Mouse (Mus musculus) MEL (cell line): ENCODE results near the gene Ankub1. TPM values are rescaled to one million over a fixed set of nuclear protein-coding genes. Genes with fewer than 3 reads are reported as not detected.
A peak's percentile ranks its signal among the peaks of the same experiment; 100 is the strongest.

Source experiments
- DNase-seq: peaks from one replicate; pipeline ENCODE4 v3.0.0; 2011; ENCODE audit warnings: low read depth, low spot score
- H3K27ac ChIP-seq: 2 replicates; pipeline ENCODE4 v1.5.1; 2012; ENCODE audit warnings: low read depth, mild to moderate bottlenecking, control low read depth, low read length, moderate library complexity; ENCODE audit not compliant: control insufficient read depth
- H3K27me3 ChIP-seq, 2 experiments: fragments of 150-350 bp in 1 of 2; sonication (generic) in 1 of 2; 2 replicates each; pipeline ENCODE4 v1.6.1; 2012; ENCODE audit warnings: low read length in 2 of 2, mild to moderate bottlenecking in 2 of 2, improper control_type of control experiment in 1 of 2, moderate library complexity in 1 of 2; ENCODE audit not compliant: insufficient read depth in 2 of 2, control insufficient read depth in 1 of 2
- H3K36me3 ChIP-seq, 2 experiments: 2 replicates each; pipeline ENCODE4 v1.6.1; 2012 to 2014; ENCODE audit warnings: low read length in 2 of 2, improper control_type of control experiment in 1 of 2, inconsistent platforms in 1 of 2, mild to moderate bottlenecking in 1 of 2; ENCODE audit not compliant: insufficient read depth in 2 of 2, control insufficient read depth in 1 of 2
- H3K4me1 ChIP-seq, 2 experiments: fragments of 150-350 bp in 1 of 2; sonication (generic) in 1 of 2; 2 replicates each; pipeline ENCODE4 v1.6.1; 2012; ENCODE audit warnings: low read length in 2 of 2, improper control_type of control experiment in 1 of 2, mild to moderate bottlenecking in 1 of 2; ENCODE audit not compliant: insufficient read depth in 2 of 2, control insufficient read depth in 1 of 2
- H3K4me3 ChIP-seq, 2 experiments: fragments of 150-350 bp in 1 of 2; sonication (generic) in 1 of 2; 2 replicates each; pipeline ENCODE4 v1.5.1; 2012; ENCODE audit warnings: low read depth in 2 of 2, low read length in 2 of 2, mild to moderate bottlenecking in 2 of 2, moderate library complexity in 2 of 2, control low read depth in 1 of 2, improper control_type of control experiment in 1 of 2; ENCODE audit not compliant: control insufficient read depth in 1 of 2, insufficient read depth in 1 of 2
- H3K79me2 ChIP-seq: 2 replicates; pipeline ENCODE4 v1.6.1; 2012; ENCODE audit warnings: mild to moderate bottlenecking, low read length, moderate library complexity; ENCODE audit not compliant: control insufficient read depth, poor library complexity, insufficient read depth
- H3K9ac ChIP-seq: 2 replicates; pipeline ENCODE4 v1.6.1; 2012; ENCODE audit warnings: low read depth, mild to moderate bottlenecking, control low read depth, low read length, moderate library complexity; ENCODE audit not compliant: control insufficient read depth, poor library complexity, severe bottlenecking
- H3K9me3 ChIP-seq: fragments of 150-350 bp; sonication (generic); replicated peaks from 2 replicates; pipeline ENCODE4 v1.6.1; 2012; ENCODE audit warnings: mild to moderate bottlenecking, low read length, improper control_type of control experiment, moderate library complexity; ENCODE audit not compliant: insufficient read depth
- CTCF ChIP-seq, 3 experiments: IDR thresholded peaks in 2 of 3; conservative IDR thresholded peaks in 1 of 3; 2 replicates each; pipeline ENCODE4 v1.5.1; 2011 to 2012; ENCODE audit warnings: low read length in 3 of 3, low read depth in 2 of 3, mild to moderate bottlenecking in 2 of 3, improper control_type of control experiment in 1 of 3, inconsistent platforms in 1 of 3, mixed read lengths in 1 of 3, moderate library complexity in 1 of 3; ENCODE audit not compliant: control insufficient read depth in 1 of 3, insufficient read depth in 1 of 3, poor library complexity in 1 of 3, severe bottlenecking in 1 of 3
- ELF1 ChIP-seq: IDR thresholded peaks from 2 replicates; pipeline ENCODE4 v1.6.1; 2014; ENCODE audit warnings: low read depth, mild to moderate bottlenecking, inconsistent platforms, low read length, improper control_type of control experiment, moderate library complexity
- ETS1 ChIP-seq: IDR thresholded peaks from 2 replicates; pipeline ENCODE4 v1.6.1; 2012; ENCODE audit warnings: low read depth, mild to moderate bottlenecking, inconsistent platforms, low read length, improper control_type of control experiment, moderate library complexity
- GABPA ChIP-seq: IDR thresholded peaks from 2 replicates; pipeline ENCODE4 v1.6.1; 2012; ENCODE audit warnings: low read depth, mild to moderate bottlenecking, inconsistent platforms, low read length, improper control_type of control experiment, moderate library complexity
- HCFC1 ChIP-seq: IDR thresholded peaks from 2 replicates; pipeline ENCODE4 v1.6.1; 2012; ENCODE audit warnings: low read depth, mild to moderate bottlenecking, inconsistent platforms, low read length, improper control_type of control experiment, moderate library complexity
- MAFK ChIP-seq: IDR thresholded peaks from 2 replicates; pipeline ENCODE4 v1.6.1; 2011; ENCODE audit warnings: low read depth, mild to moderate bottlenecking, low read length, improper control_type of control experiment, borderline replicate concordance
- MAX ChIP-seq: IDR thresholded peaks from 2 replicates; pipeline ENCODE4 v1.6.1; 2011; ENCODE audit warnings: low read length, improper control_type of control experiment
- MAZ ChIP-seq: IDR thresholded peaks from 2 replicates; pipeline ENCODE4 v1.6.1; 2012; ENCODE audit warnings: low read depth, mild to moderate bottlenecking, inconsistent platforms, low read length, improper control_type of control experiment
- MEF2A ChIP-seq: IDR thresholded peaks from 2 replicates; pipeline ENCODE4 v1.6.1; 2014; ENCODE audit warnings: low read depth, mild to moderate bottlenecking, inconsistent platforms, low read length, improper control_type of control experiment; ENCODE audit not compliant: poor library complexity, insufficient replicate concordance, severe bottlenecking; ENCODE audit errors: extremely low read depth
- MXI1 ChIP-seq: IDR thresholded peaks from 2 replicates; pipeline ENCODE4 v1.6.1; 2011; ENCODE audit warnings: mild to moderate bottlenecking, low read depth, low read length, improper control_type of control experiment
- NELFE ChIP-seq: IDR thresholded peaks from 2 replicates; pipeline ENCODE4 v1.6.1; 2011; ENCODE audit warnings: low read depth, low read length, improper control_type of control experiment
- POLR2AphosphoS2 ChIP-seq: IDR thresholded peaks from 2 replicates; pipeline ENCODE4 v1.6.1; 2011; ENCODE audit warnings: low read length, improper control_type of control experiment
- POLR2AphosphoS5 ChIP-seq: IDR thresholded peaks from 2 replicates; pipeline ENCODE4 v1.6.1; 2012; ENCODE audit warnings: low read depth, borderline replicate concordance, mild to moderate bottlenecking, inconsistent platforms, low read length, moderate library complexity, mixed read lengths
- RAD21 ChIP-seq: IDR thresholded peaks from 2 replicates; pipeline ENCODE4 v1.6.1; 2011; ENCODE audit warnings: mild to moderate bottlenecking, low read depth, low read length, improper control_type of control experiment
- RCOR1 ChIP-seq: IDR thresholded peaks from 2 replicates; pipeline ENCODE4 v1.6.1; 2012; ENCODE audit warnings: low read depth, mild to moderate bottlenecking, inconsistent platforms, low read length, improper control_type of control experiment
- SMC3 ChIP-seq: IDR thresholded peaks from 2 replicates; pipeline ENCODE4 v1.6.1; 2011; ENCODE audit warnings: low read depth, low read length, improper control_type of control experiment
- TAL1 ChIP-seq: IDR thresholded peaks from 2 replicates; pipeline ENCODE4 v1.6.1; 2012; ENCODE audit warnings: mild to moderate bottlenecking, inconsistent platforms, low read length, moderate library complexity, mixed read lengths
- TBP ChIP-seq: IDR thresholded peaks from 2 replicates; pipeline ENCODE4 v1.8.0; 2011; ENCODE audit warnings: low read depth, low read length, improper control_type of control experiment
- TCF12 ChIP-seq: IDR thresholded peaks from 2 replicates; pipeline ENCODE4 v1.6.1; 2014; ENCODE audit warnings: low read depth, mild to moderate bottlenecking, inconsistent platforms, low read length, improper control_type of control experiment, moderate library complexity
- UBTF ChIP-seq: IDR thresholded peaks from 2 replicates; pipeline ENCODE4 v1.6.1; 2012; ENCODE audit warnings: low read depth, mild to moderate bottlenecking, inconsistent platforms, low read length, improper control_type of control experiment, moderate library complexity, borderline replicate concordance; ENCODE audit not compliant: insufficient read depth
- USF1 ChIP-seq: IDR thresholded peaks from 2 replicates; pipeline ENCODE4 v1.6.1; 2014; ENCODE audit warnings: low read depth, mild to moderate bottlenecking, inconsistent platforms, low read length, improper control_type of control experiment, moderate library complexity
- USF2 ChIP-seq, 2 experiments: IDR thresholded peaks; 2 replicates each; pipeline ENCODE4 v1.6.1; 2011 to 2012; ENCODE audit warnings: improper control_type of control experiment in 2 of 2, low read length in 2 of 2, borderline replicate concordance in 1 of 2, inconsistent platforms in 1 of 2, low read depth in 1 of 2, mild to moderate bottlenecking in 1 of 2; ENCODE audit not compliant: insufficient read depth in 1 of 2
- ZKSCAN1 ChIP-seq: IDR thresholded peaks from 2 replicates; pipeline ENCODE4 v1.6.1; 2012; ENCODE audit warnings: low read depth, mild to moderate bottlenecking, inconsistent platforms, low read length, improper control_type of control experiment, moderate library complexity
- polyA plus RNA-seq, 2 experiments: library from polyadenylated mRNA; stranded (reverse) in 1 of 2; unstranded in 1 of 2; fragments of >175 nt in 1 of 2; fragments of >200 nt in 1 of 2; gene quantifications; 2 replicates each; pipeline versions ENCODE4 v1.2.1 to v1.2.4; 2012; ENCODE audit warnings: low replicate concordance in 2 of 2, low read depth in 1 of 2; ENCODE audit not compliant: insufficient read length in 2 of 2, insufficient read depth in 1 of 2, missing spikeins in 1 of 2
- total RNA-seq: library from RNA; depleted of rRNA; stranded (reverse); fragments of 300-350 nt; gene quantifications from 2 replicates; pipeline ENCODE4 v1.2.3, GENCODE M21; 2012

Ankub1 gene
- total and polyA plus RNA-seq, 3 experiments, result not detected

DNA sequence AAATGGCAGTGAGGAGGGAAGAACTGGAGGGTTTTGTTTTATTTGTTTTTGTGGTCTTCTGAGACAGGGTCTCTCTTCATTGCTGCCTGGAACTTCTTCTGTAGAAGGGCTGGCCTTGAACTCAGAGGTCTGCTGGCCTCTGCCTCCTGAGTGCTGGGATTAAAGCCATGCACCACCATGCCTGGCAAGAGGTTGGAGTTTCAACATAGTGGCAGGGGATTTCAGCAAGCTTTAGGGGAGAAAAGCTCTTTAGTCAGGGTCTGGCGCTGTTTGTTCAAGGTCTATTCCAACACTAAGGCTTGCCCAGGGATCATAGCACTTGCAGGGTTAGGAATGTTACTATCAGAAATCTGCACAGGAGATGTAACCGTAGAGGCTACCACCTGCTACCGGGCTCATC is 39.0 kb downstream of the Ankub1 start:
- TF ChIP-seq CTCF (IDR thresholded peaks at IDR 0.05 in 2 of 3, conservative IDR thresholded peaks at IDR 0.05 in 1 of 3; ENCODE audit: control insufficient read depth in 1 of 3, insufficient read depth in 1 of 3, low read depth in 2 of 3, low read length in 3 of 3, poor library complexity in 1 of 3, severe bottlenecking in 1 of 3), result no peak
- no peak for TF ChIP-seq ETS1
- no peak for TF ChIP-seq UBTF
- TF ChIP-seq GABPA, result no peak
- TF ChIP-seq POLR2AphosphoS5, result no peak
- no peak for TF ChIP-seq POLR2AphosphoS2
- no peak for TF ChIP-seq RAD21
- TF ChIP-seq HCFC1, result no peak
- TF ChIP-seq ELF1, result no peak
- no peak for TF ChIP-seq NELFE
- TF ChIP-seq, all 39 proteins: peak for 0
- Histone ChIP-seq H3K27me3 (peaks cover 0 to 1% of the 10 kb centered on the region in 2 experiments; a peak in 1 of 4 replicates), H3K9ac (no peak overlapping the region)

DNA sequence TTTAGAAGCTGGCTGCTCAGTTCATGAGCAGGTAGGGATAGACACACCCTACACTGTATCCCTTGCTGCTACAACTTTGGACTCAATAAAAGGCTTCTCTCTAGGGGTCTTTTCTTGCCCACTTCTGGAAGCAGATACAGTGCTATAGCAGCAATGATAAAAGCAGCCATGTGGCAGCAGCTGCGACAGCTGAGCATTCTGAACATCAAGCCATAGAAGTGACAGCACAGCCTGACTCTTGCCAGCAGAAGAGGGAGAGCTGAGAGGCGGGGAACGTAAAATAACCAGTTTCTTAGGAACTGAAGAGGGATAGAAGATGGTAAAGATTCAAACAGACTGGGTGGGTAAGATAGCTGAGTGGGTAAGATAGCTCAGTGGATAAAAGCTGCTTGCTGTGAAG is 40.1 kb downstream of the Ankub1 start:
- no peaks in the 10 kb centered on the region for H3K9me3 ChIP-seq
- H3K4me3 ChIP-seq, result no peak overlapping the region
- H3K36me3 ChIP-seq, result peaks cover 0 to 15% of the 10 kb centered on the region in 2 experiments; a peak in 2 of 4 replicates
- no peak for TF ChIP-seq SMC3
- no peak for TF ChIP-seq RCOR1
- no peak for TF ChIP-seq MAZ
- TF ChIP-seq USF2 (IDR thresholded peaks at IDR 0.05; ENCODE audit: borderline replicate concordance in 1 of 2, insufficient read depth in 1 of 2, low read depth in 1 of 2, low read length in 2 of 2), result no peak
- no peak for TF ChIP-seq ETS1
- TF ChIP-seq MAX, result no peak
- no peak for TF ChIP-seq UBTF
- TF ChIP-seq TAL1, result no peak
- no peak for TF ChIP-seq USF1
- TF ChIP-seq TCF12, result no peak
- no peak for TF ChIP-seq MXI1
- TF ChIP-seq GABPA, result no peak
- TF ChIP-seq TBP, result no peak
- no peak for TF ChIP-seq NELFE
- no peak for TF ChIP-seq CTCF (IDR thresholded peaks at IDR 0.05 in 2 of 3, conservative IDR thresholded peaks at IDR 0.05 in 1 of 3; ENCODE audit: control insufficient read depth in 1 of 3, insufficient read depth in 1 of 3, low read depth in 2 of 3, low read length in 3 of 3, poor library complexity in 1 of 3, severe bottlenecking in 1 of 3)
- TF ChIP-seq MEF2A, result no peak
- no peak for TF ChIP-seq ZKSCAN1
- no peak for TF ChIP-seq ELF1
- no peak for TF ChIP-seq MAFK
- H3K9ac ChIP-seq, result no peak overlapping the region
- no peak overlapping the region for H3K27ac ChIP-seq
- H3K4me1 ChIP-seq, result peaks cover 0 to 4% of the 10 kb centered on the region in 2 experiments; a peak in 2 of 4 replicates
- H3K79me2 ChIP-seq, result peaks cover 9% of the 10 kb centered on the region
- H3K27me3 ChIP-seq, result peaks cover 0 to 1% of the 10 kb centered on the region in 2 experiments; a peak in 1 of 4 replicates
- peak; percentile 14 for DNase-seq

More for the DNA sequence above, 39.0 kb downstream of the Ankub1 start:
- Histone ChIP-seq H3K4me3 (no peak overlapping the region), H3K4me1 (peaks cover 0 to 7% of the 10 kb centered on the region in 2 experiments; a peak in 3 of 4 replicates), H3K27ac (no peak overlapping the region), H3K36me3 (peaks cover 0 to 18% of the 10 kb centered on the region in 2 experiments; a peak in 2 of 4 replicates), H3K79me2 (peaks cover 9% of the 10 kb centered on the region), H3K9me3 (no peaks in the 10 kb centered on the region)
- DNase-seq, result no peak
